Mouse (Mus musculus): Measurements from ENCODE around the gene Acin1.

DNA sequence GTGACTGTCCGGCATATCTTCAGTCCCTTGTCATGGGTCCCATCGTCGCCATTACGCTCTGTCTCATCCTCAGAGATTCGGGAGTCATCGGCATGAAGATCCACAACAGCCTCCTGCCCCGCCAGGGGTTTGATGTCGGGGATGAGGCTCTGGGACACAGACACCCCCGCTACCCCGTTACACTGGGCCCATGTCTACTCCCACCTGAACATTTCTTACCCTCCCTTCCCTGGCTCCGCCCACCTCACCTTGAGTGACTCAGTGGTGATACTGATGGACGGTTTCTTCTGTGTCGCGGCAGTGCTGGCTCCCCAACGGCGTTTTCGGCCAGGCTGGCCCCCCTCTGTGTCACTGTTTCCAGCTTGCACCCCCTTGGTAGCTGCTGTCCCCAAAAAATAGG is 40.3 kb downstream of the Acin1 start:
- TF ChIP-seq CTCF (IDR thresholded peaks at IDR 0.05; ENCODE audit: borderline replicate concordance, insufficient read depth, low read depth, low read length) (no peak), POLR2A (IDR thresholded peaks at IDR 0.05; ENCODE audit: borderline replicate concordance, insufficient read depth, low read length) (no peak)
